Mouse (Mus musculus): ENCODE measurements at regions not wholly inside any gene's neighbourhood (a gene's known extent, or its start where the extent isn't known, plus 50 kb on each side); places are given as distances from the start of the nearest gene placed in this dataset.

DNA sequence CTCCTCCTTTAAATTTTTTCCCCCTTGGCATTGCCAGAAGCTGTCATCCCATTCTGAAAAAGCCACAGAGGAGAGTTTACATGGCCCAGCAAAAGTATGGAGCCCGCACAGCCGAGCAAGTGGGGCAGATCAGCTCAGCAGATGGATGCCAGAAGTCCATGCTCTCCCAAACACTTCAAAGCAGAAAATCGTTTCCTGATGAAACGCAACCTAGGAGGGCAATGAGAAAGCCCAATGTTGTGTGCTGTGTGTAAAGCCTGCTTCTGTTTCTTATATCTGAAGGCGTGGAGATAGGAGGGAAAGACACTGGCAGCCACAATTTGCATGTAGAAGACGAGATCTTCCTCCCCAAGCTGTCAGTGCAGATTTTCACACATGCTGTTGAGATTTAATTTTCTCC is 92.4 kb upstream of the Stt3b start:
- no peak for TF ChIP-seq CTCF (conservative IDR thresholded peaks at IDR 0.05; ENCODE audit: low read length)
- no peak for TF ChIP-seq NANOG (IDR thresholded peaks at IDR 0.05; ENCODE audit: borderline replicate concordance, low read length)
- TF ChIP-seq POU5F1 (IDR thresholded peaks at IDR 0.05; ENCODE audit: borderline replicate concordance, low read length): no peak

GRCm38 (mm10) chr9:115403354-115403968 is 93.2 kb upstream of the Stt3b start:
- Histone ChIP-seq H3K36me3 (ENCODE audit: insufficient read depth, low read length) (no peaks in the 10 kb centered on the region), H3K27me3 (ENCODE audit: insufficient read depth, low read length) (peaks cover 1% of the 10 kb centered on the region; the same call in 1 of the 2 replicates), H3K9me3 (ENCODE audit: low read length) (peaks cover 7% of the 10 kb centered on the region), H3K4me3 (replicated peaks; ENCODE audit: low read length) (no peak overlapping the region), H3K4me1 (replicated peaks; ENCODE audit: low read depth, low read length) (peaks cover 12% of the 10 kb centered on the region)
- TF ChIP-seq CTCF (conservative IDR thresholded peaks at IDR 0.05; ENCODE audit: low read length): no peak
- TF ChIP-seq NANOG (IDR thresholded peaks at IDR 0.05; ENCODE audit: borderline replicate concordance, low read length): no peak

More for the DNA sequence above, 92.4 kb upstream of the Stt3b start:
- no peaks in the 10 kb centered on the region; the same call in 1 of the 2 replicates for H3K27me3 ChIP-seq (ENCODE audit: insufficient read depth, low read length)
- peaks cover 7% of the 10 kb centered on the region for H3K9me3 ChIP-seq (ENCODE audit: low read length)
- H3K4me1 ChIP-seq (replicated peaks; ENCODE audit: low read depth, low read length): peaks cover 12% of the 10 kb centered on the region
- no peaks in the 10 kb centered on the region for H3K36me3 ChIP-seq (ENCODE audit: insufficient read depth, low read length)
- no peak overlapping the region for H3K4me3 ChIP-seq (replicated peaks; ENCODE audit: low read length)

DNA sequence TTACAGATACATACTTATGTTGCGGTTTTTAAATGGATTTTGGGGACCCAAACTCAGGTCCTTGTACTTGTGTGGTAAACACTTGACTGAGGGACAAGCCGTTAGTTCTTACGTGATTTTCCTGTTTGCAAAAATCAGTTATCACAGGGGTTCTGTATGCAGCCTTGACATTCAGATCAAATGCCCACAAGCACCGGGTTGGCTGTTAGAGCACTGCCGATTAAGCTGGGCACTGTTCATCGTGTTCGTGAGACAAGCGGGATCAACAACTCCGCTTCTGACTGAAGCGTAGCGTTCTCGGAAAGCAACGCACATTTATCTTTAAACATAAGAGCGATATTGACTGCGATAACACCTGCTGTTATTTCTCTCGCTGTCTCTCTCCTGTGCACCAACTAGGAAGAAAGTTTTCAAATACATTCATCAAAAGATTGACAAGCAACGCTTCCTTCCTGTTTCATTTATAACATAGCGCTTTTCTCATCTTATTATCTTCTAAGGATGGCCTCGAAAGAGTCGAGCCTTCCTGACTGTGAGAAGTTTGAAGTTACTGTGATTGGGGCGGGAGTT is 97.8 kb upstream of the Stt3b start:
- peaks cover 7% of the 10 kb centered on the region for H3K9me3 ChIP-seq (ENCODE audit: low read length)
- H3K36me3 ChIP-seq (ENCODE audit: insufficient read depth, low read length): no peaks in the 10 kb centered on the region
- peaks cover 4% of the 10 kb centered on the region; the same call in 1 of the 2 replicates for H3K4me1 ChIP-seq (replicated peaks; ENCODE audit: low read depth, low read length)
- H3K4me3 ChIP-seq (replicated peaks; ENCODE audit: low read length): no peak overlapping the region
- TF ChIP-seq NANOG (IDR thresholded peaks at IDR 0.05; ENCODE audit: borderline replicate concordance, low read length): no peak
- no peak for TF ChIP-seq CTCF (conservative IDR thresholded peaks at IDR 0.05; ENCODE audit: low read length)
- no peak for TF ChIP-seq POU5F1 (IDR thresholded peaks at IDR 0.05; ENCODE audit: borderline replicate concordance, low read length)
- H3K27me3 ChIP-seq (ENCODE audit: insufficient read depth, low read length): peaks cover 6% of the 10 kb centered on the region; the same call in 1 of the 2 replicates

DNA sequence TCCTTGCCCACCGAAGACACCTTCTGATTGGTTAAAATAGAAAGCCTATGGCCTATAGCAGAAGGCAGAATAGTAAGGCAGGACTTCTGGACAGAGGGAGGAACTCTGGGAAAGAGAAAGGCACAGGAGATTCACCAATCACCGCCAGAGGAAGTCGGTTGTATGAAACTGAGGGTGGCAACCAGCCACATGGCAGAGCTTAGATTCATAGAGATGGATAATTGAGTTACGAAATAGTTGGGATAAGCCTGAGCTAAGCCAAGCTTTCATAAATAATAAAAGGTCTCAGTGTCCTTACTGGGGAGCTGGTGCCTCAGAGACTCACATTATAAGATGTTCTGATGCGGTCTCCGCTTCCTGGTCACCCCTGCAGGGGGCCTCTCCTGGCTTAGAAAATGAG is 98.7 kb upstream of the Stt3b start:
- peaks cover 6% of the 10 kb centered on the region; the same call in 1 of the 2 replicates for H3K27me3 ChIP-seq (ENCODE audit: insufficient read depth, low read length)
- H3K4me3 ChIP-seq (replicated peaks; ENCODE audit: low read length): no peak overlapping the region
- peaks cover 7% of the 10 kb centered on the region for H3K9me3 ChIP-seq (ENCODE audit: low read length)
- no peaks in the 10 kb centered on the region for H3K4me1 ChIP-seq (replicated peaks; ENCODE audit: low read depth, low read length)
- TF ChIP-seq POU5F1 (IDR thresholded peaks at IDR 0.05; ENCODE audit: borderline replicate concordance, low read length): no peak
- no peak for TF ChIP-seq CTCF (conservative IDR thresholded peaks at IDR 0.05; ENCODE audit: low read length)
- no peak for TF ChIP-seq NANOG (IDR thresholded peaks at IDR 0.05; ENCODE audit: borderline replicate concordance, low read length)
- H3K36me3 ChIP-seq (ENCODE audit: insufficient read depth, low read length): no peaks in the 10 kb centered on the region

DNA sequence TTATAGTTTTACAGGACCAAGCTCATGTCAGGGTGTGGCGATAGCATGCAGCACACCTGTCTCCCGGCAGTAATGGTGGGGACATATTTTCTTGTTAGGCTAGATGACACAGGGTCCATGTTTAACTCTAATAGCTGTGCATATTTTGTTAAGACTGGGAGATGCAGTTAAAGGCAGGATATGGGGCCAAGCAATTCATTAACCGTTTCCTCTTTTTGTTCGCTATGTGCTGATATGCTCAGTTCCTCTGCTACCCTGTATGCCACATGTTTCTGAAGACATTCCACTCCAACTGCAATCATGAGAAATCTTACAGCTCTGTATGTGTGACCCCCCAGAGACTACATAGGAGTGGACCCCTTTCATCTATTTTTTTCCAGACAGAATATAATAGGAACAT is 104.0 kb upstream of the Stt3b start:
- Histone ChIP-seq H3K4me3 (replicated peaks; ENCODE audit: low read length) (no peak overlapping the region), H3K9me3 (ENCODE audit: low read length) (peaks cover 18% of the 10 kb centered on the region), H3K27me3 (ENCODE audit: insufficient read depth, low read length) (no peaks in the 10 kb centered on the region), H3K4me1 (replicated peaks; ENCODE audit: low read depth, low read length) (no peaks in the 10 kb centered on the region), H3K36me3 (ENCODE audit: insufficient read depth, low read length) (no peaks in the 10 kb centered on the region)
- no peak for TF ChIP-seq POU5F1 (IDR thresholded peaks at IDR 0.05; ENCODE audit: borderline replicate concordance, low read length)
- no peak for TF ChIP-seq CTCF (conservative IDR thresholded peaks at IDR 0.05; ENCODE audit: low read length)
- TF ChIP-seq NANOG (IDR thresholded peaks at IDR 0.05; ENCODE audit: borderline replicate concordance, low read length): no peak

- H3K9me3 ChIP-seq (ENCODE audit: low read length): peaks cover 30% of the 10 kb centered on the region
- TF ChIP-seq POU5F1 (IDR thresholded peaks at IDR 0.05; ENCODE audit: borderline replicate concordance, low read length) (no peak), CTCF (conservative IDR thresholded peaks at IDR 0.05; ENCODE audit: low read length) (no peak), NANOG (IDR thresholded peaks at IDR 0.05; ENCODE audit: borderline replicate concordance, low read length) (no peak)
- no peaks in the 10 kb centered on the region for H3K36me3 ChIP-seq (ENCODE audit: insufficient read depth, low read length)
- H3K4me1 ChIP-seq (replicated peaks; ENCODE audit: low read depth, low read length): no peaks in the 10 kb centered on the region
- H3K27me3 ChIP-seq (ENCODE audit: insufficient read depth, low read length): no peaks in the 10 kb centered on the region
- H3K4me3 ChIP-seq (replicated peaks; ENCODE audit: low read length): no peak overlapping the region
Measured at GRCm38 (mm10) chr9:115422786-115423185, 112.6 kb upstream of the Stt3b start.

DNA sequence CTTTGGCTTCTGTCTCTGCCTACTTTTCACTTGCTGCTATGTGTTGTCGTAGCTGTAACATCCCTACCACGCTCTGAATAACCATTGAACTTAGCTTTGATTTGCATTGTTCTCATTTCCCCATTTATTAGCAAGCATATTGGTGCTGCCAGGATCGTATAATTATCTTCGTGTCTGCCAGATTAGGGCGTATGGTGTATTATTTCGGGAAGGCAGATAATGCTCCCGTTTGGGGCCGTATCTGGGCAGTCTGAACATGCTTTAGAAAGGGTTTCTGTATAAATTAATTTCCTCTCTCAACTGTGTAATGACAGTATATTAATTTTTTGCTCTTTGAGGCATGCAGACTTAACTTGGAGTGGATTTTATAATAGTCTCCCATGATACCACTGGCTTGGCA is 116.5 kb upstream of the Stt3b start:
- Histone ChIP-seq H3K27me3 (ENCODE audit: insufficient read depth, low read length) (no peaks in the 10 kb centered on the region), H3K4me3 (replicated peaks; ENCODE audit: low read length) (no peak overlapping the region), H3K4me1 (replicated peaks; ENCODE audit: low read depth, low read length) (no peaks in the 10 kb centered on the region), H3K36me3 (ENCODE audit: insufficient read depth, low read length) (no peaks in the 10 kb centered on the region), H3K9me3 (ENCODE audit: low read length) (peaks cover 9% of the 10 kb centered on the region)
- TF ChIP-seq POU5F1 (IDR thresholded peaks at IDR 0.05; ENCODE audit: borderline replicate concordance, low read length): no peak
- no peak for TF ChIP-seq NANOG (IDR thresholded peaks at IDR 0.05; ENCODE audit: borderline replicate concordance, low read length)
- no peak for TF ChIP-seq CTCF (conservative IDR thresholded peaks at IDR 0.05; ENCODE audit: low read length)

- H3K27me3 ChIP-seq (ENCODE audit: insufficient read depth, low read length): no peaks in the 10 kb centered on the region
- no peaks in the 10 kb centered on the region for H3K4me1 ChIP-seq (replicated peaks; ENCODE audit: low read depth, low read length)
- H3K36me3 ChIP-seq (ENCODE audit: insufficient read depth, low read length): no peaks in the 10 kb centered on the region
- no peak overlapping the region for H3K4me3 ChIP-seq (replicated peaks; ENCODE audit: low read length)
- TF ChIP-seq POU5F1 (IDR thresholded peaks at IDR 0.05; ENCODE audit: borderline replicate concordance, low read length): no peak
- no peak for TF ChIP-seq NANOG (IDR thresholded peaks at IDR 0.05; ENCODE audit: borderline replicate concordance, low read length)
- TF ChIP-seq CTCF (conservative IDR thresholded peaks at IDR 0.05; ENCODE audit: low read length): no peak
- peaks cover 9% of the 10 kb centered on the region for H3K9me3 ChIP-seq (ENCODE audit: low read length)
Measured at GRCm38 (mm10) chr9:115430271-115430670, 120.0 kb upstream of the Stt3b start.
